Mouse (Mus musculus) embryonic fibroblast, embryonic 13.5 days (primary cell): ENCODE results near the gene Zkscan17. TPM values are rescaled to one million over a fixed set of nuclear protein-coding genes. Genes with fewer than 3 reads are reported as not detected.

Experiments used
- H3K27ac ChIP-seq: 2 replicates; pipeline ENCODE4 v1.5.1; 2012; ENCODE audit warnings: low read length, control low read depth, inconsistent platforms; ENCODE audit not compliant: insufficient read depth
- H3K4me1 ChIP-seq: 2 replicates; pipeline ENCODE4 v1.6.1; 2011; ENCODE audit warnings: low read length; ENCODE audit not compliant: control insufficient read depth, insufficient read depth
- H3K4me3 ChIP-seq: 2 replicates; pipeline ENCODE4 v1.5.1; 2011; ENCODE audit warnings: mild to moderate bottlenecking, control low read depth, low read length; ENCODE audit not compliant: insufficient read depth
- CTCF ChIP-seq: IDR thresholded peaks from 2 replicates; pipeline ENCODE4 v1.5.1; 2011; ENCODE audit warnings: mild to moderate bottlenecking, control low read depth, low read length, moderate library complexity, borderline replicate concordance; ENCODE audit not compliant: insufficient read depth
- POLR2A ChIP-seq: IDR thresholded peaks from 2 replicates; pipeline ENCODE4 v1.6.1; 2011; ENCODE audit warnings: low read depth, mild to moderate bottlenecking, control low read depth, low read length, moderate library complexity
- polyA plus RNA-seq: library from polyadenylated mRNA; stranded (reverse); fragments of >200 nt; gene quantifications from 2 replicates; pipeline ENCODE4 v1.2.4, GENCODE M21; 2011; ENCODE audit warnings: low read depth; ENCODE audit not compliant: missing spikeins, insufficient read length

Zkscan17 gene
- polyA plus RNA-seq, 1 experiment: 25.4 TPM

DNA sequence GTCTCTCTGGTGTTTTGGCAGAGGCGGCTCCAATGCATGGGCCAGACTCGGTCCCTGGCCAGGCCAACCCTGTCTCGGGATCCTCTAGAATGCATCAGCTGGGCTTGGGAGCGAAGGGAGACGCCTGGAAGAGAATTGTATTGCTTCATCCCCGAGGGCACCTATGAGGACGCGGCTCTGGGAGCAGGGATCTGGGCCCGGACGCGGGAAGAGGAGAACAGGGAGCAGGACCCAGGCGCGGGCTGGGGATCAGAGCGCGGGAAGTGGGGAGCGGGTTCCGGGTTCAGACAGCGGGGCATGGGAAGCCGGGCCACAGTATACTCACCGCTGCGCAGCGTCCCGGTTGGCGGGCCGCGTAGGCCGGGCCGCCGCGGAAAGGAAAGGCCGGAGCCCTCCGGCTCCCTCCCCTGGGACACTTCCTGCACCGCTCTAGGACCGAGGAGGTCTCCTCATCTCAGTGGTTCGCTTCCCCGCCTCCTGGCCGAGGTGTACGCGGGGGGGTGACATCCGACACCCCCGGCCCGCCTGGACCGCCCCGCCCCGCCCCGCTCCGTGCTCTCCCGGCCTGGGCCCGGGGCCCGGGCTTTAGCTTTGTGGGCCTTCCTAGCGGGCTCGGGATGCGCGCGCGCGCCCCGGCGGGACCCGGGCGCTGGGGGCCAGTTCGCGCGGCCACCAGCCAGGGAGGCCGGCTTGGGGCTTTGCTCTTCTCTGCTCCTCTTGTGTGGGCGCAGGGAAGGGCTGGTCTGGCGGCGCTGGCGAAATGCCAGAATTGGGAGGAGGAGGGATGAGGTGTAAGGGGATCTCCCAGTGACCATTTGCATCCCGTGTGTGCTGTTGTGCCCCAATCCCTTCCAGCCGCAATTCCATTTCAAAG is 20.5 kb downstream of the Zkscan17 start:
- 0 out of 2 replicates have a peak, but pooled peaks cover 4% of the 10 kb centered on the region for H3K4me1 ChIP-seq
- peak overlapping the region; percentile 94 for H3K4me3 ChIP-seq
- no peak for TF ChIP-seq CTCF
- TF ChIP-seq POLR2A: peak; percentile 63; the same call in 1 of the 2 replicates
- H3K27ac ChIP-seq: peak overlapping the region; percentile 87

GRCm38 (mm10) chr11:59505351-59505838 is 21.2 kb downstream of the Zkscan17 start:
- peak overlapping the region; percentile 94 for H3K4me3 ChIP-seq
- H3K27ac ChIP-seq: peak overlapping the region; percentile 87
- 0 out of 2 replicates have a peak, but pooled peaks cover 4% of the 10 kb centered on the region for H3K4me1 ChIP-seq
- TF ChIP-seq CTCF (no peak), POLR2A (peak; percentile 78)

DNA sequence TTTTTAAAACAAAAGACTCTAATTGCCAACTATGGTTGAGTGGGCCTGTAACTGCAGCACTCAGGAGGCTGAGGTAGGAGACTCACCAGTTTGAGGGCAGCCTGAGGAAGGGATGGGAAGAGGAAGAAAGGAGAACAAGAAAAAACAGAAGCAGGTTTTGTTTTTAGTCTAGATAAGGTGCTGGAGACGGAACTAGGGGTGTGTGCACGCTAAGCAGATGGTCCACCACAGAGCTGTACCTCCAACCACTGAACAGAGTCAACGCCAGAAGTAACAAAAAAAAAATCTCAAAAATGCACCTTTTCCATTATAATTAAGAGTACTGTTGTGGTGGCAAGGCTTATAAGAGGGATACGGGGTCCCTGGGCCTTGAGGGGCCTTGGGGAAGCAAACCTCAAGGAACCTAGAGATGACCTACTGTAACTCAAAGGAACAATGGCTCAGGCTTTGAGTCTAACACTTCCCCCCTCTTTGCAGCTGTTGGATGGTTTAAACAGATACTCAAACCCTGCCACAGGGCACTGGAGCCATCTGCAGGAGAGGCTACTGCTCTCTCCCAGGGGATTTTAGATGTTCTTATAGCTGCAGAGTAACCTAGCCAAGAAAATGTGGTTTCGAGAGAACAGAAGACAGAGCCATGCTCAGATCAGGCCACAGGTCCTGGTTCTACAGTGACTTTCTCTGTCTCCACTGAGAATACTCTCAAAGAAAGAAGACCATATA is 24.4 kb downstream of the Zkscan17 start:
- Histone ChIP-seq H3K27ac (no peak overlapping the region), H3K4me1 (0 out of 2 replicates have a peak, but pooled peaks cover 4% of the 10 kb centered on the region), H3K4me3 (no peak overlapping the region)
- TF ChIP-seq CTCF (no peak), POLR2A (no peak)

- H3K27ac ChIP-seq: no peak overlapping the region
- H3K4me1 ChIP-seq: no peaks in the 10 kb centered on the region
- no peak overlapping the region for H3K4me3 ChIP-seq
- TF ChIP-seq POLR2A: no peak
- TF ChIP-seq CTCF: 0 out of 2 replicates have a peak, but pooled peaks have one; percentile 6
Observed at GRCm38 (mm10) chr11:59497747-59498146, 28.8 kb downstream of the Zkscan17 start.

DNA sequence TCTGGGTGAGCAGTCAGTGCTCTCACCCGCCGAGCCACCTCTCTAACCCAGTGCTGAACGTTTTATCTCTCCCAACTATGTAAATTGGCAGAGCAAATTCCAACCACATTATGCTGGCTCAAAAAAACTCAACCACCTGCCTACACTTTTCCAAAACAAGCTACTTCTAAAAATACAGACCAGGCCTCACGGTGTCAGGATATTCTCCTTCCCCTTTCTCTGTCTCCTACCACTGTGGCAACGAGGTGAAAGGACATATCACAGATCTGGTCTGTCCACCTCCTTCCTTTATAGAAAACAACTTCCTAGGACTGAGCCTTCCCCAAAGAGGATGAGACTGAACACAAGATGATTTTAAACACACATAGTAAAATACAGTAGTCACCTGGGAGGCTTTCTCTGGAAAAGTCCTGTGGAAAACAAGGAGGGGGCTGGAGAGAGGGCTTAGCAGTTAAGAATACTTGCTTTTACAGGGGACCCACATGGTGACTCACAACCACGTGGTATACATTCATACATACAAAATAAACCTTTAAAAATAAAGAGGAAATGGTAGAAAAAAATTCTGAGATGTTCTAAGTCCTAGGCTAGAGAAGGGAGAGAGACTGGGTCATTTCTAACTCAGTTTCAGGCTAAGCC is 29.8 kb downstream of the Zkscan17 start:
- Histone ChIP-seq H3K4me1 (no peaks in the 10 kb centered on the region), H3K4me3 (no peak overlapping the region), H3K27ac (no peak overlapping the region)
- TF ChIP-seq CTCF (no peak), POLR2A (no peak)

DNA sequence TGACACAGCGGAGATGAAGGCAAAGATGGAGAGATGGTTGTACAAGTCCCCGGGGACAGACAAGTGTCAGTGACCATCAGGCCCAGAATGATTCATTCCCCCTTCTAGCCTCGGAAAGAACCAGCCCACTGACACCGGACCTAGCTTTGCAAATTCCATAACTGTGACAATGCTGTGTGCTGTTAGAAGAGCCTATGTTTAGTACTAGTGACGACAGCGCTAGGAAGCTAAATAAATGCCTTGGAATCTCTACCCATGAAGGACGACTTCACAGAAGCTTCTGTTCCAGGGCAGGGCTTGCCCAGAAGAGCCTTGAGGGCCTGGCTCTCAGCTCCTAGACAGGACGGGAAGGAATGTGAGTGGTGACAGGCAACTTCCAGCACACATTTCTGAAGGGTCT is 40.3 kb downstream of the Zkscan17 start:
- H3K4me1 ChIP-seq: no peaks in the 10 kb centered on the region
- no peak overlapping the region for H3K27ac ChIP-seq
- no peak for TF ChIP-seq POLR2A
- H3K4me3 ChIP-seq: no peak overlapping the region

DNA sequence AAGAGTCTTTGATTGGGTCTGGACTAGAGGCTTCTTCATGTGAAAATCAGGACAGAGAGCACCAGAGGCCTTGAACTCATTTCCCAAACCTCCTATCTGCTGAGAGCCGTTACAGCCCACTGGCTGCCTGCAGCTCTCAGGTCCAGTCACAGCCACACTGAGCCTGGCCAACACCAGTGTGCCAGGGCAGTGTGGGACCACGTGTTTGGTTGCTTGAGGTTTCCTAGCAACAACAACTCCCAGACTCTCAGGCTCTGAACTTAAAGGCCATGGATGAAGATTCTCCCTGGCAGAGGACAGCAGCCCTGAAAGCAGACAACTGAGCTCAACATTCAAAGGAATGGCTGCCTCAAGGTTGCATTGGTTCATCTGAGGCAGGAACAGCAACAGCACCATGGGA is 40.9 kb downstream of the Zkscan17 start:
- no peaks in the 10 kb centered on the region for H3K4me1 ChIP-seq
- TF ChIP-seq POLR2A (no peak), CTCF (no peak)
- H3K27ac ChIP-seq: no peak overlapping the region
- H3K4me3 ChIP-seq: no peak overlapping the region

- H3K27ac ChIP-seq: no peak overlapping the region
- no peak for TF ChIP-seq POLR2A
- no peak for TF ChIP-seq CTCF
- no peaks in the 10 kb centered on the region for H3K4me1 ChIP-seq
- H3K4me3 ChIP-seq: no peak overlapping the region
Observed at GRCm38 (mm10) chr11:59483212-59483611, 43.3 kb downstream of the Zkscan17 start.

- Histone ChIP-seq H3K27ac (no peak overlapping the region), H3K4me3 (no peak overlapping the region), H3K4me1 (no peaks in the 10 kb centered on the region; the same call in 1 of the 2 replicates)
- TF ChIP-seq POLR2A (no peak), CTCF (no peak)
Observed at GRCm38 (mm10) chr11:59477240-59477639, 49.3 kb downstream of the Zkscan17 start.

DNA sequence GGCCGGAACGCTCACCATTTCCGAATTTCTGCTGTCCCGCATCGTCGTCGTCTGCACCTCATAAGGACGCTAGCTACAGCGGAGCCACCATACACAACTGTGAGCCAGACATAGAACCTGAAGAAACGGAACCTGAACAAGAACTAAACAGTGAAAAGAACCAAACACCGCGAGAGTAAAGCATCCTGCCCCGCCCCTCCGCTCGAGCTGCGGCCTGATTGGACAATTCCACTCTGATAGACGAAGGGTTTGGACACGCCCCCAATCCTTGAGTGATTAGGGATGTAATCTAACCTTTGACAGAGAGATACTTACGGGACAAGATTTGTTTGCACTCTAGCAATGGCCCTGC is 54.2 kb downstream of the Zkscan17 start, which contains the start of gene Zfp867:
Gene Zfp867, minus strand, starts transcription at position 149 of the 352 bp plus-strand sequence.
- H3K4me1 ChIP-seq: no peaks in the 10 kb centered on the region; the same call in 1 of the 2 replicates
- TF ChIP-seq CTCF: no peak
- peak; percentile 97 for TF ChIP-seq POLR2A
- H3K4me3 ChIP-seq: peak within 1 kb of the TSS; percentile 84
- peak within 1 kb of the TSS; percentile 35; the same call in 1 of the 2 replicates for H3K27ac ChIP-seq
